13 mouse cellular contexts compared by ENCODE assay signal in genomic region chr6:101432769-101433168, GRCm38 (mm10). TPM values are rescaled to one million over a fixed set of nuclear protein-coding genes. Genes with fewer than 3 reads are reported as not detected.
"Had no signal": no experiment of that assay in that cellular context is flagged by ENCODE, and none has a peak within 500 bp of the region (broad histone marks: within the 10 kb centered on the region; RNA-seq: fewer than 3 reads in every experiment).

No protein-coding gene starts in this region.

- H3K9me3 ChIP-seq: midbrain, embryonic 13.5 days; stomach, embryonic 15.5 days had no signal

- H3K9ac ChIP-seq: liver, embryonic 14.5 days; midbrain, embryonic 13.5 days; stomach, embryonic 15.5 days had no signal

- H3K4me1 ChIP-seq: midbrain, embryonic 13.5 days had no signal

- H3K36me3 ChIP-seq: midbrain, embryonic 13.5 days; stomach, embryonic 15.5 days had no signal

- H3K27me3 ChIP-seq: midbrain, embryonic 13.5 days; stomach, embryonic 15.5 days had no signal

- ATAC-seq: inflammation-experienced regulatory T-cells, adult 6 months; intestine, postnatal 0 days; midbrain, embryonic 13.5 days had no signal

- H3K4me3 ChIP-seq: layer of hippocampus, adult 2 months; midbrain, embryonic 13.5 days; stomach, embryonic 15.5 days had no signal

- H3K4me2 ChIP-seq: midbrain, embryonic 13.5 days; stomach, embryonic 15.5 days had no signal

- DNase-seq: kidney, adult 8-10 months; kidney, postnatal 10 days; kidney, postnatal 4 days; lung, postnatal 10 days; right cerebral cortex, postnatal 14 days; thymus, adult 2 months; thymus, postnatal 36 days had no signal

- H3K27ac ChIP-seq: layer of hippocampus, adult 2 months; liver, embryonic 14.5 days; midbrain, embryonic 13.5 days; stomach, embryonic 15.5 days had no signal

RNA-seq across cellular contexts. Expression of gene Pdzrn3, which starts 55.1 kb away (rescaled TPM):
- polyA plus RNA-seq: inflammation-experienced regulatory T-cells, adult 6 months had no signal
